Mouse (Mus musculus) bone marrow macrophage, adult 2 months (primary cell): ENCODE results near the gene Sorcs3. TPM values are rescaled to one million over a fixed set of nuclear protein-coding genes. Genes with fewer than 3 reads are reported as not detected.

Source experiments
- H3K27ac ChIP-seq: 2 replicates; pipeline ENCODE4 v1.5.1; 2012; ENCODE audit warnings: low read depth, low read length; ENCODE audit not compliant: insufficient read depth
- H3K4me1 ChIP-seq: 2 replicates; pipeline ENCODE4 v1.6.1; 2012; ENCODE audit warnings: low read length; ENCODE audit not compliant: control insufficient read depth, insufficient read depth
- H3K4me3 ChIP-seq: 2 replicates; pipeline ENCODE4 v1.5.1; 2012; ENCODE audit warnings: mild to moderate bottlenecking, low read length, moderate library complexity; ENCODE audit not compliant: insufficient read depth
- CTCF ChIP-seq: IDR thresholded peaks from 2 replicates; pipeline ENCODE4 v1.5.1; 2012; ENCODE audit warnings: low read depth, mild to moderate bottlenecking, low read length, moderate library complexity
- POLR2A ChIP-seq: IDR thresholded peaks from 2 replicates; pipeline ENCODE4 v1.6.1; 2012; ENCODE audit warnings: mild to moderate bottlenecking, low read depth, low read length, borderline replicate concordance
- polyA plus RNA-seq: library from polyadenylated mRNA; stranded (reverse); fragments of >200 nt; gene quantifications from 2 replicates; pipeline ENCODE4 v1.2.4, GENCODE M21; 2012; ENCODE audit not compliant: missing spikeins, insufficient read depth, insufficient read length

Gene Sorcs3
- polyA plus RNA-seq, 1 experiment: not detected

DNA sequence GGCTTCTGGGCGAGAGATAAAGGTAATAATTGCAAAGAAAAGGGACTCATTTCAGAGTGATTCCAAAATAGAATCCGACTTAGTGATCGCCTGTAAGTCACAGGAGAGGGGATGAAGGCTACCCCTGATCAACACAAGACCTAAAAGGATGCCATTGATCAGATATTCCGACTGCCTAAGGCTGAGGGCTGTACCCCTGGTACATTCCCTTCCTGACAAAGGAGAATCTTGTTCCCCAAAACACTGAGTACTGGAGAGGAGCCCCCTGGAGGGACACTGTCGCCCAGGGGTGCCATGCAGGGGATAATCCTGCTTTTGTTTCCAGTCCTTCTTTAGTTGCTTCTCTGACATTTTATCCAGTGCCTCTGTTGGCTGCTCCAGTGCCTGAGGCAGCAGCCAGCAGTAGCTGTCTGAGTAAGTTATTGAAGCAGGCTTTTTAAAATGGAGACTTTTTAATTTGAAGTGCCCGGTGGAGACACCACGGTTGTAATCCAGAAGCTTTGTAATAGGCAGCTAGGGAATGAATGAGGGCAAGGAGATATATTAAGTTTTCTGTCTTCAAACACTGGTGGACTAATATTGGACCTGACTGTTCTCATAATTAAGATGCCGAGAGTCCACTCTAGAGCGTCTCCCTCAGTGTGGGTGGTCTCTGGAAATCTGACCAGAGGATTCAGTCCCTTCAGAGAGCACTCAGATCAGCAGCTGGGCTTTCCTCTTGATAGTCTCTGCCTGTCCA lies 342.5 kb downstream of the Sorcs3 start:
- Histone ChIP-seq H3K4me3 (no peak overlapping the region), H3K4me1 (no peaks in the 10 kb centered on the region), H3K27ac (no peak overlapping the region)
- TF ChIP-seq POLR2A (no peak), CTCF (no peak)

- Histone ChIP-seq H3K4me3 (no peak overlapping the region), H3K4me1 (no peaks in the 10 kb centered on the region), H3K27ac (no peak overlapping the region)
- no peak for TF ChIP-seq POLR2A
- no peak for TF ChIP-seq CTCF
Observed at GRCm38 (mm10) chr19:48559432-48559831, 353.6 kb downstream of the Sorcs3 start.

DNA sequence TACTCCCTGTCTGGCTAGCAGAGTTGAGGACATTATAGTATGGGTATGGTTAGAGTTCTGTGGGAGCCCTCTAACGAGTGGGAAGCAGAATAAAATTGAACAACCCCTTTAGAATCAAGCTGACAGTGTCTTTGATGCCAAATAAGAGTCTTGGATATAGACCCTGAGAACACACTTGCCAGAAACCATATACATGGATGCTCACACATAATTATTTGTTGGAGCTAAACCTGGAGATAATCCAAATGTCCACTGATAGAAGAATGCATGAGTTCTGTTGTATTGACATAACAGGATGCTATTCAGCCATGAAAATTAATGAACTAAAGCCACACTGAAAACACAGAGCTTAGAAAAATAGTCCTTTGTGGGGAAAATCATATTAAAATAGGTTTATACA lies 369.9 kb downstream of the Sorcs3 start:
- no peaks in the 10 kb centered on the region for H3K4me1 ChIP-seq
- TF ChIP-seq POLR2A (no peak), CTCF (no peak)
- H3K4me3 ChIP-seq: no peak overlapping the region
- no peak overlapping the region for H3K27ac ChIP-seq

- TF ChIP-seq POLR2A (no peak), CTCF (no peak)
- H3K27ac ChIP-seq: no peak overlapping the region
- H3K4me3 ChIP-seq: no peak overlapping the region
- H3K4me1 ChIP-seq: no peaks in the 10 kb centered on the region
Observed at GRCm38 (mm10) chr19:48577169-48577568, 371.3 kb downstream of the Sorcs3 start.

- no peak overlapping the region for H3K27ac ChIP-seq
- H3K4me3 ChIP-seq: no peak overlapping the region
- TF ChIP-seq CTCF (no peak), POLR2A (no peak)
- no peaks in the 10 kb centered on the region for H3K4me1 ChIP-seq
Observed at GRCm38 (mm10) chr19:48584938-48585560, 379.2 kb downstream of the Sorcs3 start.

DNA sequence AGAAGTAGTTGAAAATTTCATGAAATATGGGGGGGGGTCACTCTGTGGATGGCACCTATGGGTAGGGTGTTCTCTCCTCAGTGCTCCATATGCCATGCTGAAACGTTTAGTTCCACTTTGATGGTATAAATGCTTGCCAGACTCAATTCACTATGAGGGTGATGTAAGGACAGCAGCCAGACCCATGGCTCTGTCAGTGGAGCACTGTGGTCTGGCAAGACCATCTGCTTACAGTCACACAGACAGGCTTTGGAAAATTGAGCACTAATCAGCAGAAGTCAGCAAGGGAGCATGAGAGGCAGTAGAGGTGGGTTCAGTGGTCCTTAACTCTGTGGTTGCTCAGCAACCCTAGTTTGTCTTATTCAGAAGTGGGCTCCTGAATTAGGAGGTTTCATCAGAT lies 411.1 kb downstream of the Sorcs3 start:
- H3K4me3 ChIP-seq: no peak overlapping the region
- H3K27ac ChIP-seq: no peak overlapping the region

DNA sequence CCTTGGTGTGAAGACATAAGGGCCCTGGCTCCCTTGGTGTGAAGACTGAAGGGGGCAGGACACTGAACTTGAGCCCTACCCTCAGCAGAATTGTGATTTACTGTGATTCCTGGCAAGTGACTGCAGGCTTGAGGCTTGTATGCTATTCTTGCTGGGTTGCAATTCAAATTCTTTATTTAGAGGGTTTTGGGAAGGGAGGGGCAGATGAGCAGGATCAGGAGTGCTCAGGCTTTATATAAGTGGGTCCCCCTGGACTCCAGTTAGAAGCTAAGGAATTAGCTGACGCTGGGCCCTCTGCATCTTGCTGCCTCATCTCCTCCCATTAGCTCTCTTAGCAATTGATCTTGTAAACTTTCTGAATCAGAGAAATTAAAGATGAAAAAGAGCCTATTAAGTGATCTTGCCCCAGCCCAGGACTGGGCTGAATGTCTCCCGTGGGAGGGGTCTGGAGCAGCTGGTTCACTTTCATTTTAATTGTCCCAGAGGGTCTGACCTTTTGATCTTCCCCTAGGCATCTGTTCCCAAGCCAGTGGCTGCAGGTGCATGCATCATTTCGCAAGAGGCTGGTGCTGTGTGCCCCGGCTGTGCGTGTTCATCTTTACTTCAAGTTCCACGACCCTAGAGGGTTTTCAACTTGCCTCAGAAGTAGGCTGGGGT lies 425.0 kb downstream of the Sorcs3 start:
- no peak for TF ChIP-seq CTCF
- Histone ChIP-seq H3K4me1 (no peaks in the 10 kb centered on the region), H3K27ac (no peak overlapping the region), H3K4me3 (no peak overlapping the region)

More for the DNA sequence above, 411.1 kb downstream of the Sorcs3 start:
- H3K4me1 ChIP-seq: no peaks in the 10 kb centered on the region
- TF ChIP-seq CTCF: no peak
- no peak for TF ChIP-seq POLR2A

DNA sequence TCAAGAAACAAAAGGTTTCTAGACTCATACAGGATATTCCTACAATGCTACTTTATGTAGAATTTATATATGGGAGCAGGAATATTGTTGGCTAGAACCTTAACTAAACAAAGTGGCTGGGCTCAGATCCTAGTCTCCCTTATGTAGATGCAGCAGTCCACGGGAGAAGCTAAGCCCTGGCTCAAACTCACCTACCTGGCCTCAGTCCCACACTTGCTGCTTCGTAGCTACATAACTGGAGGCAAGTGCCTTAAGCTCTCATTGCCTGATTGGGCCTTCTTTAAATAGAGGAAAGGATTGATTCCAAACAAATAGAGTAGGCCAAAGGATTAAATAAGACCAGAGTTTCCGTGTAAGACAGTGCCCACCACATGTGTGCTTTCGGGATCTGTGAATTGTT lies 436.7 kb downstream of the Sorcs3 start:
- Histone ChIP-seq H3K27ac (no peak overlapping the region), H3K4me1 (no peaks in the 10 kb centered on the region), H3K4me3 (no peak overlapping the region)
- TF ChIP-seq POLR2A: no peak
- no peak for TF ChIP-seq CTCF

- H3K4me1 ChIP-seq: no peaks in the 10 kb centered on the region
- H3K27ac ChIP-seq: no peak overlapping the region
- no peak overlapping the region for H3K4me3 ChIP-seq
- TF ChIP-seq CTCF: no peak
- no peak for TF ChIP-seq POLR2A
Observed at GRCm38 (mm10) chr19:48649941-48650340, 444.1 kb downstream of the Sorcs3 start.

GRCm38 (mm10) chr19:48651617-48652016 lies 445.8 kb downstream of the Sorcs3 start:
- no peak overlapping the region for H3K4me3 ChIP-seq
- H3K27ac ChIP-seq: no peak overlapping the region
- TF ChIP-seq CTCF (no peak), POLR2A (no peak)
- no peaks in the 10 kb centered on the region for H3K4me1 ChIP-seq

DNA sequence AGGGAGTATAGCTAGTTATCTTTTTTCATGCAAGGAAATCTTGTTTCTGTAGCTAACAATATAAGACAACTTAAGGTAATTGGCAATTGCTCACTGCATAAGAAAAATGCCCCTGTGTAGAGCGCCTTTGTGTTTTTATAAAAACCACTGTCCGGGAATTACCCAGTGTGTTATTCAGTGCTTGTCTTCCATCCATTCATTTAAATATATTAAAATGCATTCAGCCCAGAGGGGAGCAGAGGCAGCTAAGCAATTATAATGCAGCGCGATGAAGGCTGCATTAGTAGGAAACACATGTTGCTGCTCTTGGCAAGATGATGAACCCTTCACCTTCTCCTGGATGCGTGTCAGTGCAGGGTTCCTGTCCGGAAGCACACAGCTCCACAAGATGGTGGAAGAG lies 454.4 kb downstream of the Sorcs3 start:
- H3K4me1 ChIP-seq: no peaks in the 10 kb centered on the region
- no peak overlapping the region for H3K27ac ChIP-seq
- no peak overlapping the region for H3K4me3 ChIP-seq
- TF ChIP-seq POLR2A: no peak
- no peak for TF ChIP-seq CTCF
